Mouse (Mus musculus) forebrain, embryonic 11.5 days (tissue): ENCODE results near the gene Slc2a10. TPM values are rescaled to one million over a fixed set of nuclear protein-coding genes. Genes with fewer than 3 reads are reported as not detected.
"Not testable (repeated sequence)": the region's sequence is repeated elsewhere in the genome, so short reads cannot be mapped to it uniquely, and the experiment has no call there.

ENCODE experiments used
- ATAC-seq: fragments of 200-750 bp; cut with Nextera tagmentation; replicated peaks from 2 replicates; pipeline ENCODE4 v1.8.0; 2017; ENCODE audit warnings: moderate TSS enrichment; ENCODE audit not compliant: low FRiP score
- DNase-seq: peaks from one replicate; pipeline ENCODE4 v3.0.0-alpha.2; 2017; ENCODE audit warnings: low spot score
- H3K27ac ChIP-seq: fragments of 300-500 bp; sonication (generic); 2 replicates; pipeline ENCODE4 v1.5.1; 2014; ENCODE audit warnings: low read depth, low read length
- H3K27me3 ChIP-seq: fragments of 300-500 bp; sonication (generic); 2 replicates; pipeline ENCODE4 v1.6.1; 2014; ENCODE audit warnings: mild to moderate bottlenecking, low read length, mixed read lengths; ENCODE audit not compliant: control insufficient read depth, insufficient read depth
- H3K36me3 ChIP-seq: fragments of 300-500 bp; sonication (generic); 2 replicates; pipeline ENCODE4 v1.6.1; 2014; ENCODE audit warnings: mild to moderate bottlenecking, low read length, moderate library complexity, mixed read lengths; ENCODE audit not compliant: control insufficient read depth, insufficient read depth
- H3K4me1 ChIP-seq: fragments of 300-500 bp; sonication (generic); replicated peaks from 2 replicates; pipeline ENCODE4 v1.6.1; 2014; ENCODE audit warnings: low read length, mixed read lengths; ENCODE audit not compliant: control insufficient read depth, insufficient read depth
- H3K4me2 ChIP-seq: fragments of 300-500 bp; sonication (generic); 2 replicates; pipeline ENCODE4 v1.6.1; 2014; ENCODE audit warnings: low read depth, mild to moderate bottlenecking, low read length, moderate library complexity, mixed read lengths; ENCODE audit not compliant: severe bottlenecking
- H3K4me3 ChIP-seq: fragments of 300-500 bp; sonication (generic); 2 replicates; pipeline ENCODE4 v1.5.1; 2014; ENCODE audit warnings: low read depth, low read length
- H3K9ac ChIP-seq: fragments of 300-500 bp; sonication (generic); 2 replicates; pipeline ENCODE4 v1.6.1; 2014; ENCODE audit warnings: low read length
- H3K9me3 ChIP-seq: fragments of 300-500 bp; sonication (generic); 2 replicates; pipeline ENCODE4 v1.6.1; 2016; ENCODE audit warnings: low read length, mixed read lengths; ENCODE audit not compliant: control insufficient read depth
- WGBS: fragments of 180-500 bp; shearing (Covaris S2); extraction: QIAGEN DNeasy Blood & Tissue Kit; methylation state at CpG from one replicate; pipeline ENCODE4 v1.1.7; 2014; 5-methylcytosine and 5-hydroxymethylcytosine counted together
- polyA plus RNA-seq: library from polyadenylated mRNA; unstranded; fragments of >200 nt; fragmentation: Nextera tagmentation; extraction: Ambion mirVana; gene quantifications from 2 replicates; pipeline ENCODE4 v1.2.1, GENCODE M21; 2014

The Slc2a10 gene
- polyA plus RNA-seq, 1 experiment from 2014 or later: 4.2 TPM

- DNase-seq: peak; percentile 68
- 6% methylated on average over 17 of the region's 17 CpGs for WGBS
- peak; percentile 69 for ATAC-seq
- Histone ChIP-seq H3K4me2 (peak overlapping the region; percentile 79), H3K27me3 (no peaks in the 10 kb centered on the region), H3K4me1 (peaks cover 12% of the 10 kb centered on the region; the same call in 1 of the 2 replicates), H3K36me3 (no peaks in the 10 kb centered on the region; the same call in 1 of the 2 replicates), H3K9ac (peak overlapping the region; percentile 83), H3K9me3 (no peaks in the 10 kb centered on the region), H3K27ac (peak overlapping the region; percentile 60), H3K4me3 (peak overlapping the region; percentile 70)
Measured at GRCm38 (mm10) chr2:165493587-165494210, 9.9 kb upstream of the Slc2a10 start.

GRCm38 (mm10) chr2:165494495-165494894 is 9.1 kb upstream of the Slc2a10 start:
- H3K27me3 ChIP-seq: no peaks in the 10 kb centered on the region
- H3K9ac ChIP-seq: no peak overlapping the region
- H3K36me3 ChIP-seq: no peaks in the 10 kb centered on the region; the same call in 1 of the 2 replicates
- DNase-seq (no peak), ATAC-seq (no peak)
- 67% methylated on average over 2 of the region's 2 CpGs for WGBS
- H3K4me2 ChIP-seq: no peak overlapping the region; the same call in 1 of the 2 replicates
- H3K27ac ChIP-seq: peak overlapping the region; percentile 60
- H3K9me3 ChIP-seq: no peaks in the 10 kb centered on the region
- no peak overlapping the region for H3K4me3 ChIP-seq
- peaks cover 12% of the 10 kb centered on the region; the same call in 1 of the 2 replicates for H3K4me1 ChIP-seq

GRCm38 (mm10) chr2:165496251-165496650 is 7.3 kb upstream of the Slc2a10 start:
- H3K4me2 ChIP-seq: no peak overlapping the region
- no peaks in the 10 kb centered on the region for H3K27me3 ChIP-seq
- no peak for ATAC-seq
- H3K4me1 ChIP-seq: peaks cover 12% of the 10 kb centered on the region; the same call in 1 of the 2 replicates
- no peak overlapping the region for H3K4me3 ChIP-seq
- H3K9ac ChIP-seq: no peak overlapping the region
- H3K9me3 ChIP-seq: no peaks in the 10 kb centered on the region
- no peak overlapping the region for H3K27ac ChIP-seq
- peak; percentile 69 for DNase-seq
- H3K36me3 ChIP-seq: no peaks in the 10 kb centered on the region

GRCm38 (mm10) chr2:165497706-165498275 is 5.8 kb upstream of the Slc2a10 start:
- Histone ChIP-seq H3K27me3 (no peaks in the 10 kb centered on the region), H3K4me2 (no peak overlapping the region), H3K9ac (no peak overlapping the region), H3K36me3 (no peaks in the 10 kb centered on the region), H3K27ac (no peak overlapping the region), H3K4me3 (no peak overlapping the region), H3K4me1 (peaks cover 12% of the 10 kb centered on the region; the same call in 1 of the 2 replicates), H3K9me3 (no peaks in the 10 kb centered on the region)
- ATAC-seq (no peak), DNase-seq (no peak)
- WGBS: 74% methylated on average over 2 of the region's 2 CpGs

GRCm38 (mm10) chr2:165498816-165499215 is 4.8 kb upstream of the Slc2a10 start:
- no peak overlapping the region for H3K27ac ChIP-seq
- H3K4me3 ChIP-seq: no peak overlapping the region
- WGBS: 77% methylated on average over 6 of the region's 6 CpGs
- no peaks in the 10 kb centered on the region for H3K36me3 ChIP-seq
- DNase-seq (no peak), ATAC-seq (no peak)
- H3K4me1 ChIP-seq: peaks cover 10% of the 10 kb centered on the region; the same call in 1 of the 2 replicates
- H3K4me2 ChIP-seq: no peak overlapping the region
- H3K9me3 ChIP-seq: no peaks in the 10 kb centered on the region
- H3K9ac ChIP-seq: no peak overlapping the region
- H3K27me3 ChIP-seq: no peaks in the 10 kb centered on the region

- no peaks in the 10 kb centered on the region for H3K27me3 ChIP-seq
- DNase-seq (no peak), ATAC-seq (no peak)
- H3K36me3 ChIP-seq: no peaks in the 10 kb centered on the region
- no peak overlapping the region for H3K4me3 ChIP-seq
- no peak overlapping the region for H3K4me2 ChIP-seq
- H3K9ac ChIP-seq: no peak overlapping the region
- no peak overlapping the region for H3K27ac ChIP-seq
- H3K4me1 ChIP-seq: peaks cover 4% of the 10 kb centered on the region; the same call in 1 of the 2 replicates
- WGBS: 84% methylated on average over 9 of the region's 9 CpGs
- H3K9me3 ChIP-seq: no peaks in the 10 kb centered on the region
Measured at GRCm38 (mm10) chr2:165509686-165510085, 6.1 kb downstream of the Slc2a10 start.

GRCm38 (mm10) chr2:165510466-165510865 is 6.9 kb downstream of the Slc2a10 start:
- Histone ChIP-seq H3K9ac (no peak overlapping the region), H3K4me3 (no peak overlapping the region), H3K27ac (no peak overlapping the region), H3K9me3 (no peaks in the 10 kb centered on the region), H3K36me3 (no peaks in the 10 kb centered on the region), H3K4me2 (no peak overlapping the region), H3K4me1 (peaks cover 4% of the 10 kb centered on the region; the same call in 1 of the 2 replicates), H3K27me3 (no peaks in the 10 kb centered on the region)
- DNase-seq: no peak
- 58% methylated on average over 5 of the region's 5 CpGs for WGBS
- no peak for ATAC-seq

GRCm38 (mm10) chr2:165510914-165511458 is 7.4 kb downstream of the Slc2a10 start:
- not testable (repeated sequence) for H3K27ac ChIP-seq, H3K27me3 ChIP-seq, H3K4me2 ChIP-seq, H3K36me3 ChIP-seq, H3K9me3 ChIP-seq, H3K4me3 ChIP-seq, H3K9ac ChIP-seq, DNase-seq, H3K4me1 ChIP-seq, ATAC-seq
- 78% methylated on average over 2 of the region's 2 CpGs for WGBS
